Mouse (Mus musculus) forebrain, postnatal 0 days (tissue): ENCODE results near the gene Dclk3. TPM values are rescaled to one million over a fixed set of nuclear protein-coding genes. Genes with fewer than 3 reads are reported as not detected.
A peak's percentile ranks its signal among the peaks of the same experiment; 100 is the strongest.

Experiments
- ATAC-seq: fragments of 200-750 bp; cut with Nextera tagmentation; 2 replicates; pipeline ENCODE4 v1.8.0; 2017; ENCODE audit warnings: mild to moderate bottlenecking, moderate library complexity
- DNase-seq: peaks from one replicate; pipeline ENCODE4 v3.0.0-alpha.2; 2015
- H3K27ac ChIP-seq: fragments of 300-500 bp; sonication (generic); 2 replicates; pipeline ENCODE4 v1.5.1; 2014; ENCODE audit warnings: low read depth, mild to moderate bottlenecking, antibody characterized with exemption, low read length, moderate library complexity, mixed read lengths
- H3K27me3 ChIP-seq: fragments of 300-500 bp; sonication (generic); 2 replicates; pipeline ENCODE4 v1.6.1; 2014; ENCODE audit warnings: mild to moderate bottlenecking, low read length, mixed read lengths; ENCODE audit not compliant: insufficient read depth
- H3K36me3 ChIP-seq: fragments of 300-500 bp; sonication (generic); 2 replicates; pipeline ENCODE4 v1.6.1; 2014; ENCODE audit warnings: mild to moderate bottlenecking, moderate library complexity; ENCODE audit not compliant: insufficient read depth
- H3K4me1 ChIP-seq: fragments of 300-500 bp; sonication (generic); 2 replicates; pipeline ENCODE4 v1.6.1; 2014; ENCODE audit warnings: antibody characterized with exemption; ENCODE audit not compliant: insufficient read depth
- H3K4me2 ChIP-seq: fragments of 300-500 bp; sonication (generic); 2 replicates; pipeline ENCODE4 v1.6.1; 2014; ENCODE audit warnings: low read depth, mild to moderate bottlenecking, moderate library complexity
- H3K4me3 ChIP-seq: fragments of 300-500 bp; sonication (generic); 2 replicates; pipeline ENCODE4 v1.5.1; 2014; ENCODE audit warnings: low read depth, low read length, mixed read lengths
- H3K9ac ChIP-seq: fragments of 300-500 bp; sonication (generic); 2 replicates; pipeline ENCODE4 v1.6.1; 2014; ENCODE audit warnings: mild to moderate bottlenecking
- H3K9me3 ChIP-seq: fragments of 300-500 bp; sonication (generic); 2 replicates; pipeline ENCODE4 v1.6.1; 2016; ENCODE audit warnings: low read length
- CTCF ChIP-seq: sonication (generic); IDR thresholded peaks from 2 replicates; pipeline ENCODE4 v1.5.1; 2016; ENCODE audit warnings: antibody characterized with exemption, control low read depth, low read depth
- WGBS: fragments of 180-500 bp; shearing (Covaris S2); extraction: QIAGEN DNeasy Blood & Tissue Kit; methylation state at CpG from one replicate; pipeline ENCODE4 v1.1.7; 2014; 5-methylcytosine and 5-hydroxymethylcytosine counted together
- polyA plus RNA-seq: library from polyadenylated mRNA; unstranded; fragments of >200 nt; fragmentation: Nextera tagmentation; extraction: Ambion mirVana; gene quantifications from 2 replicates; pipeline ENCODE4 v1.2.1, GENCODE M21; 2015
- total RNA-seq: library from RNA; depleted of rRNA; stranded (reverse); fragments of >200 nt; gene quantifications from 2 replicates; pipeline ENCODE4 v1.2.3, GENCODE M21; 2014

Dclk3 gene
- total and polyA plus RNA-seq, 2 experiments from 2014 or later, result 11.6 to 20.8 TPM

GRCm38 (mm10) chr9:111403159-111403558 is 35.7 kb upstream of the Dclk3 start:
- H3K27me3 ChIP-seq, result no peaks in the 10 kb centered on the region
- H3K4me2 ChIP-seq, result no peak overlapping the region
- DNase-seq (no peak), ATAC-seq (no peak)
- H3K27ac ChIP-seq, result no peak overlapping the region
- H3K4me1 ChIP-seq, result no peaks in the 10 kb centered on the region
- TF ChIP-seq CTCF, result no peak
- no peaks in the 10 kb centered on the region for H3K9me3 ChIP-seq
- no peak overlapping the region for H3K4me3 ChIP-seq
- H3K36me3 ChIP-seq, result no peaks in the 10 kb centered on the region
- no peak overlapping the region for H3K9ac ChIP-seq
- 88% methylated on average over 4 of the region's 4 CpGs for whole genome bisulfite sequencing

- 83% methylated on average over 12 of the region's 12 CpGs for WGBS
- H3K27me3 ChIP-seq, result no peaks in the 10 kb centered on the region
- H3K9me3 ChIP-seq, result no peaks in the 10 kb centered on the region
- no peak for TF ChIP-seq CTCF
- no peak overlapping the region for H3K4me3 ChIP-seq
- DNase-seq (no peak), ATAC-seq (no peak)
- H3K27ac ChIP-seq, result no peak overlapping the region
- H3K4me2 ChIP-seq, result no peak overlapping the region
- H3K4me1 ChIP-seq, result no peaks in the 10 kb centered on the region
- H3K36me3 ChIP-seq, result no peaks in the 10 kb centered on the region
- no peak overlapping the region for H3K9ac ChIP-seq
These were observed 34.4 kb upstream of the Dclk3 start for GRCm38 (mm10) chr9:111404346-111405079.

- Histone ChIP-seq H3K27me3 (no peaks in the 10 kb centered on the region), H3K36me3 (no peaks in the 10 kb centered on the region), H3K4me2 (no peak overlapping the region), H3K27ac (no peak overlapping the region), H3K4me1 (no peaks in the 10 kb centered on the region), H3K9me3 (no peaks in the 10 kb centered on the region), H3K9ac (no peak overlapping the region), H3K4me3 (no peak overlapping the region)
- ATAC-seq, result no peak
- no peak for TF ChIP-seq CTCF
- no peak for DNase-seq
- WGBS, result 82% methylated on average over 6 of the region's 6 CpGs
These were observed 33.8 kb upstream of the Dclk3 start for GRCm38 (mm10) chr9:111405080-111405428.

GRCm38 (mm10) chr9:111408012-111408411 is 30.9 kb upstream of the Dclk3 start:
- Histone ChIP-seq H3K4me1 (no peaks in the 10 kb centered on the region; the same call in 1 of the 2 replicates), H3K4me3 (no peak overlapping the region), H3K36me3 (no peaks in the 10 kb centered on the region), H3K9me3 (no peaks in the 10 kb centered on the region), H3K4me2 (no peak overlapping the region), H3K9ac (no peak overlapping the region), H3K27ac (no peak overlapping the region), H3K27me3 (no peaks in the 10 kb centered on the region)
- DNase-seq (peak; percentile 68), ATAC-seq (peak; percentile 50)
- no peak for TF ChIP-seq CTCF
- WGBS, result 53% methylated on average over 6 of the region's 6 CpGs

- no peak for TF ChIP-seq CTCF
- DNase-seq (peak; percentile 30), ATAC-seq (peak; percentile 25; the same call in 1 of the 2 replicates)
- Histone ChIP-seq H3K9ac (no peak overlapping the region), H3K27ac (no peak overlapping the region), H3K4me2 (no peak overlapping the region), H3K4me3 (no peak overlapping the region), H3K4me1 (no peaks in the 10 kb centered on the region; the same call in 1 of the 2 replicates), H3K36me3 (no peaks in the 10 kb centered on the region), H3K9me3 (no peaks in the 10 kb centered on the region), H3K27me3 (no peaks in the 10 kb centered on the region)
- WGBS, result 75% methylated on average over 10 of the region's 10 CpGs
These were observed 30.5 kb upstream of the Dclk3 start for GRCm38 (mm10) chr9:111408427-111408826.

GRCm38 (mm10) chr9:111412471-111413160 is 26.3 kb upstream of the Dclk3 start:
- peak overlapping the region; percentile 3 for H3K4me2 ChIP-seq
- WGBS, result 42% methylated on average over 16 of the region's 16 CpGs
- DNase-seq, result peak; percentile 83

GRCm38 (mm10) chr9:111421862-111422261 is 17.0 kb upstream of the Dclk3 start:
- WGBS, result 73% methylated on average over 2 of the region's 2 CpGs
- TF ChIP-seq CTCF, result no peak
- Histone ChIP-seq H3K9me3 (no peaks in the 10 kb centered on the region), H3K4me1 (no peaks in the 10 kb centered on the region), H3K9ac (no peak overlapping the region), H3K27ac (no peak overlapping the region), H3K27me3 (no peaks in the 10 kb centered on the region), H3K4me3 (no peak overlapping the region), H3K4me2 (no peak overlapping the region), H3K36me3 (no peaks in the 10 kb centered on the region)
- ATAC-seq, result no peak
- no peak for DNase-seq

More at GRCm38 (mm10) chr9:111412471-111413160, 26.3 kb upstream of the Dclk3 start:
- Histone ChIP-seq H3K4me3 (no peak overlapping the region), H3K4me1 (no peaks in the 10 kb centered on the region; the same call in 1 of the 2 replicates), H3K9ac (no peak overlapping the region), H3K9me3 (no peaks in the 10 kb centered on the region), H3K36me3 (no peaks in the 10 kb centered on the region), H3K27ac (peak overlapping the region; percentile 15; the same call in 1 of the 2 replicates), H3K27me3 (no peaks in the 10 kb centered on the region)
- no peak for TF ChIP-seq CTCF
- peak; percentile 88 for ATAC-seq
